Mouse (Mus musculus): ENCODE data around the gene Gtsf1. TPM values are rescaled to one million over a fixed set of nuclear protein-coding genes. Genes with fewer than 3 reads are reported as not detected.

The Gtsf1 gene
- polyA plus RNA-seq (2014; fragmentation: Nextera tagmentation; extraction: Ambion mirVana): not detected in 2 replicates

- H3K4me3 ChIP-seq (ENCODE audit: low read length): no peak within 1 kb of the TSS
- no peaks in the 10 kb centered on the region for H3K36me3 ChIP-seq (ENCODE audit: control insufficient read depth, insufficient read depth, low read length)
- WGBS: 96% methylated on average over 16 of the region's 16 CpGs
- H3K9me3 ChIP-seq (ENCODE audit: control insufficient read depth, low read length): no peaks in the 10 kb centered on the region
- no peaks in the 10 kb centered on the region for H3K4me1 ChIP-seq (ENCODE audit: control insufficient read depth, insufficient read depth, low read length)
- no peak within 1 kb of the TSS for H3K27ac ChIP-seq (ENCODE audit: low read depth, low read length)
- no peaks in the 10 kb centered on the region for H3K27me3 ChIP-seq (ENCODE audit: control insufficient read depth, insufficient read depth, low read length)
- H3K4me2 ChIP-seq (replicated peaks; ENCODE audit: low read depth, low read length): no peak within 1 kb of the TSS
- no peak for ATAC-seq (ENCODE audit: low FRiP score, low TSS enrichment)
- H3K9ac ChIP-seq (ENCODE audit: low read depth, low read length): no peak within 1 kb of the TSS
Observed at GRCm38 (mm10) chr15:103430241-103430640, at the start of gene Gtsf1. Gtsf1 (minus strand) TSS chr15:103430470.

GRCm38 (mm10) chr15:103479080-103479606 is 48.9 kb upstream of the Gtsf1 start:
- no peak overlapping the region for H3K4me2 ChIP-seq (replicated peaks; ENCODE audit: low read depth, low read length)
- ATAC-seq (ENCODE audit: low FRiP score, low TSS enrichment): no peak
- no peak overlapping the region for H3K27ac ChIP-seq (ENCODE audit: low read depth, low read length)
- no peaks in the 10 kb centered on the region for H3K27me3 ChIP-seq (ENCODE audit: control insufficient read depth, insufficient read depth, low read length)
- WGBS: 72% methylated on average over 1 of the region's 1 CpGs
- no peak overlapping the region for H3K9ac ChIP-seq (ENCODE audit: low read depth, low read length)
- H3K4me3 ChIP-seq (ENCODE audit: low read length): no peak overlapping the region
- H3K9me3 ChIP-seq (ENCODE audit: control insufficient read depth, low read length): no peaks in the 10 kb centered on the region
- H3K4me1 ChIP-seq (ENCODE audit: control insufficient read depth, insufficient read depth, low read length): no peaks in the 10 kb centered on the region
- H3K36me3 ChIP-seq (ENCODE audit: control insufficient read depth, insufficient read depth, low read length): no peaks in the 10 kb centered on the region

- no peak overlapping the region for H3K27ac ChIP-seq (ENCODE audit: low read depth, low read length)
- no peaks in the 10 kb centered on the region for H3K36me3 ChIP-seq (ENCODE audit: control insufficient read depth, insufficient read depth, low read length)
- H3K4me3 ChIP-seq (ENCODE audit: low read length): no peak overlapping the region
- no peak overlapping the region for H3K9ac ChIP-seq (ENCODE audit: low read depth, low read length)
- no peaks in the 10 kb centered on the region for H3K4me1 ChIP-seq (ENCODE audit: control insufficient read depth, insufficient read depth, low read length)
- H3K9me3 ChIP-seq (ENCODE audit: control insufficient read depth, low read length): no peaks in the 10 kb centered on the region
- H3K4me2 ChIP-seq (replicated peaks; ENCODE audit: low read depth, low read length): no peak overlapping the region
- WGBS: 81% methylated on average over 5 of the region's 5 CpGs
- ATAC-seq (ENCODE audit: low FRiP score, low TSS enrichment): no peak
- H3K27me3 ChIP-seq (ENCODE audit: control insufficient read depth, insufficient read depth, low read length): no peaks in the 10 kb centered on the region
Observed at GRCm38 (mm10) chr15:103473769-103474168, 43.5 kb upstream of the Gtsf1 start.

GRCm38 (mm10) chr15:103473182-103473581 is 42.9 kb upstream of the Gtsf1 start:
- WGBS: 87% methylated on average over 7 of the region's 7 CpGs
- ATAC-seq (ENCODE audit: low FRiP score, low TSS enrichment): no peak
- Histone ChIP-seq H3K4me2 (replicated peaks; ENCODE audit: low read depth, low read length) (no peak overlapping the region), H3K27me3 (ENCODE audit: control insufficient read depth, insufficient read depth, low read length) (no peaks in the 10 kb centered on the region), H3K36me3 (ENCODE audit: control insufficient read depth, insufficient read depth, low read length) (no peaks in the 10 kb centered on the region), H3K9ac (ENCODE audit: low read depth, low read length) (no peak overlapping the region), H3K4me3 (ENCODE audit: low read length) (no peak overlapping the region), H3K27ac (ENCODE audit: low read depth, low read length) (no peak overlapping the region), H3K9me3 (ENCODE audit: control insufficient read depth, low read length) (no peaks in the 10 kb centered on the region), H3K4me1 (ENCODE audit: control insufficient read depth, insufficient read depth, low read length) (no peaks in the 10 kb centered on the region)

- Histone ChIP-seq H3K27ac (ENCODE audit: low read depth, low read length) (no peak overlapping the region), H3K4me2 (replicated peaks; ENCODE audit: low read depth, low read length) (no peak overlapping the region), H3K4me3 (ENCODE audit: low read length) (no peak overlapping the region), H3K9me3 (ENCODE audit: control insufficient read depth, low read length) (no peaks in the 10 kb centered on the region), H3K27me3 (ENCODE audit: control insufficient read depth, insufficient read depth, low read length) (no peaks in the 10 kb centered on the region), H3K9ac (ENCODE audit: low read depth, low read length) (no peak overlapping the region), H3K36me3 (ENCODE audit: control insufficient read depth, insufficient read depth, low read length) (no peaks in the 10 kb centered on the region), H3K4me1 (ENCODE audit: control insufficient read depth, insufficient read depth, low read length) (no peaks in the 10 kb centered on the region)
- 88% methylated on average over 3 of the region's 3 CpGs for WGBS
- ATAC-seq (ENCODE audit: low FRiP score, low TSS enrichment): no peak
Observed at GRCm38 (mm10) chr15:103472265-103472664, 42.0 kb upstream of the Gtsf1 start.

- ATAC-seq (ENCODE audit: low FRiP score, low TSS enrichment): no peak
- no peak overlapping the region for H3K4me3 ChIP-seq (ENCODE audit: low read length)
- H3K9me3 ChIP-seq (ENCODE audit: control insufficient read depth, low read length): no peaks in the 10 kb centered on the region
- 67% methylated on average over 7 of the region's 7 CpGs for WGBS
- H3K36me3 ChIP-seq (ENCODE audit: control insufficient read depth, insufficient read depth, low read length): no peaks in the 10 kb centered on the region
- no peaks in the 10 kb centered on the region for H3K4me1 ChIP-seq (ENCODE audit: control insufficient read depth, insufficient read depth, low read length)
- H3K4me2 ChIP-seq (replicated peaks; ENCODE audit: low read depth, low read length): no peak overlapping the region
- H3K27me3 ChIP-seq (ENCODE audit: control insufficient read depth, insufficient read depth, low read length): no peaks in the 10 kb centered on the region
- H3K9ac ChIP-seq (ENCODE audit: low read depth, low read length): no peak overlapping the region
- no peak overlapping the region for H3K27ac ChIP-seq (ENCODE audit: low read depth, low read length)
Observed at GRCm38 (mm10) chr15:103471488-103472194, 41.4 kb upstream of the Gtsf1 start.

GRCm38 (mm10) chr15:103462539-103463261 is 32.4 kb upstream of the Gtsf1 start:
- Histone ChIP-seq H3K9me3 (ENCODE audit: control insufficient read depth, low read length) (no peaks in the 10 kb centered on the region), H3K4me2 (replicated peaks; ENCODE audit: low read depth, low read length) (no peak overlapping the region), H3K27ac (ENCODE audit: low read depth, low read length) (no peak overlapping the region), H3K27me3 (ENCODE audit: control insufficient read depth, insufficient read depth, low read length) (no peaks in the 10 kb centered on the region), H3K36me3 (ENCODE audit: control insufficient read depth, insufficient read depth, low read length) (no peaks in the 10 kb centered on the region), H3K9ac (ENCODE audit: low read depth, low read length) (no peak overlapping the region), H3K4me3 (ENCODE audit: low read length) (no peak overlapping the region), H3K4me1 (ENCODE audit: control insufficient read depth, insufficient read depth, low read length) (no peaks in the 10 kb centered on the region)
- 79% methylated on average over 7 of the region's 7 CpGs for WGBS
- no peak for ATAC-seq (ENCODE audit: low FRiP score, low TSS enrichment)

GRCm38 (mm10) chr15:103454449-103454848 is 24.2 kb upstream of the Gtsf1 start:
- ATAC-seq (ENCODE audit: low FRiP score, low TSS enrichment): no peak
- H3K4me3 ChIP-seq (ENCODE audit: low read length): no peak overlapping the region
- WGBS: 84% methylated on average over 6 of the region's 6 CpGs

More at GRCm38 (mm10) chr15:103454449-103454848, 24.2 kb upstream of the Gtsf1 start:
- H3K9me3 ChIP-seq (ENCODE audit: control insufficient read depth, low read length): no peaks in the 10 kb centered on the region
- H3K4me1 ChIP-seq (ENCODE audit: control insufficient read depth, insufficient read depth, low read length): no peaks in the 10 kb centered on the region
- no peaks in the 10 kb centered on the region for H3K27me3 ChIP-seq (ENCODE audit: control insufficient read depth, insufficient read depth, low read length)
- H3K4me2 ChIP-seq (replicated peaks; ENCODE audit: low read depth, low read length): no peak overlapping the region
- H3K36me3 ChIP-seq (ENCODE audit: control insufficient read depth, insufficient read depth, low read length): no peaks in the 10 kb centered on the region
- no peak overlapping the region for H3K9ac ChIP-seq (ENCODE audit: low read depth, low read length)
- H3K27ac ChIP-seq (ENCODE audit: low read depth, low read length): no peak overlapping the region
